Mouse (Mus musculus) heart, adult 2 months (tissue): ENCODE measurements at regions not wholly inside any gene's neighbourhood (a gene's known extent, or its start where the extent isn't known, plus 50 kb on each side); places are given as distances from the start of the nearest gene placed in this dataset.

Experiments
- CTCF ChIP-seq: fragments of 200-600 bp; IDR thresholded peaks from 2 replicates; pipeline ENCODE4 v1.8.1; 2022; ENCODE audit warnings: antibody characterized with exemption, mild to moderate bottlenecking, moderate library complexity
- EP300 ChIP-seq: fragments of 200-500 bp; IDR thresholded peaks from 2 replicates; pipeline ENCODE4 v1.6.1; 2011; ENCODE audit warnings: low read depth, low read length, control low read depth; ENCODE audit not compliant: insufficient read depth
- POLR2A ChIP-seq: fragments of 200-500 bp; IDR thresholded peaks from 2 replicates; pipeline ENCODE4 v1.6.1; 2011; ENCODE audit warnings: mild to moderate bottlenecking, low read depth, low read length, control low read depth; ENCODE audit not compliant: insufficient read depth

DNA sequence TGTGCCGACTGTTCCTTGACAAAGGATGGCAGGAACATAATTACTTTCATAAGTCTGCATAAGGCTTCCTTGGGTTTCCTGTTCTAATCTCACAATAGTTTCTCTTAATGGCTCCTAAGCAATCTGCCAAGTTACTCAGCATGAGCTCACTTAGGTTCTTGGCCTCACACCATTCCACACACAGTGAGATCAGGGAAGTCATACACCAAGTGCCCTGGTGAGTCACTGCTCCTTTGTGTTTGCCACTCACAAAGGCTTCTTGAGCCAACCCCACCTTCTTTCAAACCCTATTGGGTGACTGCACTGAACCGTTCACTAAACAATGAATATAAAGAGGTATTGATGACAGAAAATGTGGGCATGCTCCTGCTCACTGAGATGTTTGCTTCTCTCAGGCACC lies 214.9 kb upstream of the B3gat1 start:
- TF ChIP-seq CTCF (no peak), EP300 (no peak), POLR2A (no peak)
